Mouse (Mus musculus) embryo, embryonic 10.5 days (tissue): ENCODE results near the gene 4931406P16Rik.
"Not testable (repeated sequence)": the region's sequence is repeated elsewhere in the genome, so short reads cannot be mapped to it uniquely, and the experiment has no call there.

Source experiments
- DNase-seq: peaks from one replicate; pipeline ENCODE4 v3.0.0-alpha.2; 2015; ENCODE audit warnings: low spot score

The 4931406P16Rik gene

DNA sequence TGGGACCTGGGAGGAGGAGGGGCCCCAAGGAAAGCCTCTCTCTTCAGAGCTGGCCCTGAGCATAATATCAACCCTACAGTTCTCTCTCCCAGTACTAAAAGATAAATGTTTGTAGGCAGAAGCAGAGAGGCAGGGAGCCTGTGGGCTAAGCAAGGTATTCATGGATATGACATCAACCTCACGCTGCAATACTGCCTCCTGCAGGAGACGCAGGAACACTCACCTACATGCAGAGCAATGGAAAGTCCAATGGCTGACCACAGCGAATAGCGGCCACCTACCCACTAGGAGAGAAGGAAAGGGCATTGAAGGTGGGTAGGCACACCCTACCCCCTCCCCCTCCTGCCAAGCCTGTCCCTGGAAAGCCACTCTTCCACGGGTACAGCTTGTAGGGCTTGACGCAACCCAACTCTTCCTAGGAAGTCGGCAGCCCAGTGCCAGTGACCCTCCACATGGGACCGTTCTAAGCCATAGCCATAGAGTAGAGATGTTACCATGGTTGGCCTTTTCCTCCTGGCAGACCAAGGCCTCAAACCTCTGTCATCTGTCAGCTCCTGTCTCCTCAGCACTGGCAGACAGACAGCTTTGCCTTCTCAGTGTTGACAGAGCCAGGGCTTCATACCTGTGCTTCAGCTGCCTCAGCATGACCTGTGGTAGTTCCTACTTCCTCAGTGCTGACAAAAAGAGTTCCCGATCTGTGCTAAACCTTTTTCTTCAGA is 105.2 kb downstream of the 4931406P16Rik start:
- no peak for DNase-seq

DNA sequence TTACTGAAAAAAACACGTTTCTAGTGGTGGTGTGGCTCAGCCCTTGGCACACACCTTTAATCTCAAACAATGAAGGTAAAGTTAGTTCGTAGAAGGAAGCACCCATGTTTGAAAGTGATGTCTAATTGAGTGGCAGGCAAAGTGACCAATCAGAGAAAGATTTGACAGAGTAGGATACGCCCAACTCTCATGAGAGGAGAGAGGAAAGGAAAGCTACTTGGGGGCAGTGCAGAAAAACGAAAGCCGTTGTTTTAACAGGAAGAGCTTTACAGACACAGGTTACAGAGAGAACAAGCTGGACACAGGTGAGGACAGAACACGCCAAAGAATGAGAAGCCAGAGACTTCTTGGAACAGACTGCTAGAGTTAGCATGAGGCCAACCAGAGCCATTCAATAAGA is 107.0 kb downstream of the 4931406P16Rik start:
- no peak for DNase-seq

- not testable (repeated sequence) for DNase-seq
Observed at GRCm38 (mm10) chr7:34202147-34202546, 111.2 kb downstream of the 4931406P16Rik start.

GRCm38 (mm10) chr7:34200829-34201228 is 112.5 kb downstream of the 4931406P16Rik start:
- DNase-seq = no peak

DNA sequence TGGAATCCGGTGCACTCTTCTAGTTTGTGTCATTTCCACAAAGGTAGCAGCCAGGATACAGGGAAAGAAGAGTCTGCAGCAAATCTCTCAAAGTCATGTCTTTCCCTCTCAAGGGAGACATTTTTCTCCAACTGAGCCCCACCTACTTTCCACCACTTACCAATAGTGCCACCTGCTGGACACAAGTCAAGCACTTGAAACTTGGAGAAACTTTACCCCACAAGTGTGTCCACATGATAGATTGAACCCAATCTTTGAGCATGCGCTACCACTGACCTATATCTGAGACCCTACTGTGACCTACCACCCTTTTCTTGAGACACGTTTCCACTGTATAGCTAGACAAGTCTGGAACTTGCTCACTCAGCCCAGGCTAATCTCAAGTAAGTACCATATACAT is 115.0 kb downstream of the 4931406P16Rik start:
- peak; percentile 53 for DNase-seq

- peak; percentile 94 for DNase-seq
Observed at GRCm38 (mm10) chr7:34196132-34197128, 116.9 kb downstream of the 4931406P16Rik start, which contains the start of gene Pdcd2l. Gene Pdcd2l, minus strand, starts transcription at chr7:34196661.

DNA sequence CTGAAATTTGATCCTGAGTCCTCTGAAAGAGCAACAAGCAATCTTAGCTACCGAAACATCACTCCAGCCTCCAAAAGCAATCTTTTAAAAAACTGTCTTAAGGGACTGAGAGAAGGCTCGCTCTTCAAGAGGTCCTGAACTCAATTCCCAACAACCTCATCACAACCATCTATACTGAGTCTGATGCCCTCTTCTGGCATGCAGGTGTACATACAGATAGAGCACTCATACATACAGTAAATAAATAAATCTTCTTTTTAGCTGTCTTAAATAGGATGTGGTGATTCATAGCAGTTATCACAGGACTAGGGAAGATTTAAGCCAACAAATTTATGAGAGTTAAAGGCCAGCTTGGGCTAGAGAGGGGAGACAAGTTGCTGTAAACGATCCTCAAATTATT is 117.7 kb downstream of the 4931406P16Rik start:
- peak; percentile 13 for DNase-seq

- no peak for DNase-seq
Observed at GRCm38 (mm10) chr7:34192825-34193224, 120.5 kb downstream of the 4931406P16Rik start.

GRCm38 (mm10) chr7:34189376-34189989 is 123.9 kb downstream of the 4931406P16Rik start:
- no peak for DNase-seq
